19 mouse cellular contexts compared by ENCODE assay signal in genomic region chr5:146695543-146695942, GRCm38 (mm10).
"Had no signal": no experiment of that assay in that cellular context is flagged by ENCODE, and none has a peak within 500 bp of the region (broad histone marks: within the 10 kb centered on the region; RNA-seq: fewer than 3 reads in every experiment).

No protein-coding gene starts in this region.

- H3K27me3 ChIP-seq: limb, embryonic 15.5 days; lung, embryonic 15.5 days; neural tube, embryonic 12.5 days; neural tube, embryonic 15.5 days; stomach, embryonic 15.5 days had no signal

- ATAC-seq: intestine, postnatal 0 days had no signal

- H3K4me2 ChIP-seq: limb, embryonic 12.5 days; limb, embryonic 15.5 days; lung, embryonic 15.5 days; midbrain, embryonic 11.5 days; neural tube, embryonic 12.5 days; neural tube, embryonic 15.5 days; stomach, embryonic 15.5 days had no signal

- H3K27ac ChIP-seq: kidney, postnatal 0 days; limb, embryonic 12.5 days; limb, embryonic 15.5 days; lung, embryonic 15.5 days; neural tube, embryonic 12.5 days; neural tube, embryonic 15.5 days; stomach, embryonic 15.5 days had no signal

- H3K9me3 ChIP-seq: limb, embryonic 12.5 days; limb, embryonic 15.5 days; lung, embryonic 15.5 days; neural tube, embryonic 12.5 days; neural tube, embryonic 15.5 days; stomach, embryonic 15.5 days had no signal

- DNase-seq: kidney, adult 2 months; kidney, postnatal 25 days; left cerebral cortex, postnatal 4 days; lung, postnatal 10 days; lung, postnatal 4 days; midbrain, embryonic 14.5 days; right cerebral cortex, adult 18-20 months; right cerebral cortex, postnatal 25 days; spleen, adult 18-20 months; thymus, postnatal 25 days had no signal

- H3K4me3 ChIP-seq: limb, embryonic 12.5 days; limb, embryonic 15.5 days; lung, embryonic 15.5 days; neural tube, embryonic 12.5 days; neural tube, embryonic 15.5 days; stomach, embryonic 15.5 days had no signal

- H3K36me3 ChIP-seq: limb, embryonic 12.5 days; limb, embryonic 15.5 days; lung, embryonic 15.5 days; neural tube, embryonic 12.5 days; neural tube, embryonic 15.5 days; stomach, embryonic 15.5 days had no signal

- H3K9ac ChIP-seq: limb, embryonic 12.5 days; limb, embryonic 15.5 days; lung, embryonic 15.5 days; neural tube, embryonic 12.5 days; neural tube, embryonic 15.5 days; stomach, embryonic 15.5 days had no signal
